Mouse (Mus musculus) brain, embryonic 14.5 days (tissue): ENCODE data around the gene Nln.

Source experiments
- CTCF ChIP-seq: fragments of 200-500 bp; IDR thresholded peaks from 2 replicates; pipeline ENCODE4 v1.5.1; 2012; ENCODE audit warnings: inconsistent platforms, mild to moderate bottlenecking, moderate library complexity, borderline replicate concordance; ENCODE audit not compliant: insufficient read depth, insufficient read length; ENCODE audit errors: extremely low read depth
- POLR2A ChIP-seq: fragments of 200-500 bp; IDR thresholded peaks from 2 replicates; pipeline ENCODE4 v1.6.1; 2012; ENCODE audit warnings: mild to moderate bottlenecking, inconsistent platforms, borderline replicate concordance; ENCODE audit not compliant: poor library complexity, insufficient read depth, insufficient read length, severe bottlenecking; ENCODE audit errors: extremely low read depth

DNA sequence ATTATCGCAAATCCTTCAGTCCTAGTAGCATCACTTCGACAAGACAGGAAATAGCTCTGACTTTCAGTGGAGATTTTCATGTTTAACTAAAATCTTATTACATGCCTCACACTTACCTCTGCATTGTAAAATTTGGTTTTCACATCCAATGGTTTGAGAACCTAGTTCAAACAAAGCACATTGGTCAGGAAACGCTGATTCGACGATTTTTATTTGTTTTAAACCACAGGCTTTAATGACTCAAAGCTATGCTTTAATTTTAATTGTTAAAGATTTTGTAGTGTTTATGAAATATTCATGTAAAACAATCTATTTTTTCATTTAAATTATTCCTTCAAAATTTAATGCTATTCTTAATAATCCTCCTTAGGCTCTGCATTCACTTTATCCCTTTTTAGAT is 44.8 kb upstream of the Nln start:
- no peak for TF ChIP-seq CTCF
- TF ChIP-seq POLR2A = no peak
